Mouse (Mus musculus) layer of hippocampus, adult 18-20 months (tissue): ENCODE data around the gene Cpvl. TPM values are rescaled to one million over a fixed set of nuclear protein-coding genes. Genes with fewer than 3 reads are reported as not detected.
A peak's percentile ranks its signal among the peaks of the same experiment; 100 is the strongest.

Experiments used
- DNase-seq, 2 experiments: peaks; one replicate each; pipeline ENCODE4 v3.0.0; 2022; ENCODE audit warnings: low spot score in 2 of 2
- total RNA-seq, 2 experiments: library from RNA; stranded (reverse); gene quantifications; 2 replicates each; pipeline ENCODE4 v1.2.3; 2021

Cpvl gene
- total RNA-seq, 2 experiments from 2014 or later: not detected

- no peak for DNase-seq
These were observed 6.2 kb downstream of the Cpvl start for GRCm38 (mm10) chr6:53972238-53972743.

- DNase-seq: peak in 1 of 2 experiments; percentile 64
These were observed 6.7 kb downstream of the Cpvl start for GRCm38 (mm10) chr6:53971729-53972128.

GRCm38 (mm10) chr6:53969081-53969480 lies 9.4 kb downstream of the Cpvl start:
- peak in 1 of 2 experiments; percentile 41 for DNase-seq

- DNase-seq: no peak
These were observed 9.9 kb downstream of the Cpvl start for GRCm38 (mm10) chr6:53968550-53968949.

GRCm38 (mm10) chr6:53966595-53966994 lies 11.9 kb downstream of the Cpvl start:
- DNase-seq: no peak

- no peak for DNase-seq
These were observed 12.6 kb downstream of the Cpvl start for GRCm38 (mm10) chr6:53965900-53966299.

GRCm38 (mm10) chr6:53963906-53964496 lies 14.5 kb downstream of the Cpvl start:
- no peak for DNase-seq

GRCm38 (mm10) chr6:53962006-53962405 lies 16.5 kb downstream of the Cpvl start:
- DNase-seq: peak in 1 of 2 experiments; percentile 37

- DNase-seq: no peak
These were observed 18.6 kb downstream of the Cpvl start for GRCm38 (mm10) chr6:53959826-53960225.

- peak; percentile 65 to 73 for DNase-seq
These were observed 20.1 kb downstream of the Cpvl start for GRCm38 (mm10) chr6:53958321-53958720.

GRCm38 (mm10) chr6:53956513-53956912 lies 22.0 kb downstream of the Cpvl start:
- DNase-seq: no peak

- no peak for DNase-seq
These were observed 22.6 kb downstream of the Cpvl start for GRCm38 (mm10) chr6:53955846-53956245.

GRCm38 (mm10) chr6:53955271-53955670 lies 23.2 kb downstream of the Cpvl start:
- no peak for DNase-seq

- DNase-seq: peak; percentile 37 to 75
These were observed 24.4 kb downstream of the Cpvl start for GRCm38 (mm10) chr6:53954106-53954505.

GRCm38 (mm10) chr6:53953348-53953747 lies 25.1 kb downstream of the Cpvl start:
- DNase-seq: no peak

GRCm38 (mm10) chr6:53951421-53951820 lies 27.1 kb downstream of the Cpvl start:
- DNase-seq: no peak

- DNase-seq: no peak
These were observed 27.6 kb downstream of the Cpvl start for GRCm38 (mm10) chr6:53950876-53951275.

GRCm38 (mm10) chr6:53948388-53949035 lies 30.0 kb downstream of the Cpvl start:
- DNase-seq: no peak

GRCm38 (mm10) chr6:53944887-53945286 lies 33.6 kb downstream of the Cpvl start:
- DNase-seq: no peak

- DNase-seq: no peak
These were observed 34.1 kb downstream of the Cpvl start for GRCm38 (mm10) chr6:53944417-53944816.

- DNase-seq: no peak
These were observed 36.2 kb downstream of the Cpvl start for GRCm38 (mm10) chr6:53942190-53942831.

GRCm38 (mm10) chr6:53939752-53940151 lies 38.7 kb downstream of the Cpvl start:
- DNase-seq: no peak
